Mouse (Mus musculus): ENCODE data around the gene Foxd2. TPM values are rescaled to one million over a fixed set of nuclear protein-coding genes. Genes with fewer than 3 reads are reported as not detected.
A peak's percentile ranks its signal among the peaks of the same experiment; 100 is the strongest.

Gene Foxd2
- not detected in 2 replicates for polyA plus RNA-seq (2011; ENCODE audit: insufficient read depth, insufficient read length, low read depth, missing spikeins)

GRCm38 (mm10) chr4:114908829-114909601 is at the start of gene Foxd2:
Gene Foxd2, minus strand, starts transcription at chr4:114908873.
- H3K4me1 ChIP-seq (ENCODE audit: control insufficient read depth, insufficient read depth, low read length): no peaks in the 10 kb centered on the region

GRCm38 (mm10) chr4:114958231-114958630 is 49.6 kb upstream of the Foxd2 start:
- Histone ChIP-seq H3K27me3 (ENCODE audit: control insufficient read depth, insufficient read depth, low read length, poor library complexity, severe bottlenecking) (no peaks in the 10 kb centered on the region), H3K9me3 (replicated peaks; ENCODE audit: control insufficient read depth, insufficient read depth, low read length, poor library complexity, severe bottlenecking) (no peaks in the 10 kb centered on the region), H3K27ac (ENCODE audit: insufficient read depth, low read length) (no peak overlapping the region), H3K4me3 (ENCODE audit: low read depth, low read length) (no peak overlapping the region), H3K36me3 (ENCODE audit: control insufficient read depth, insufficient read depth, low read length, poor library complexity, severe bottlenecking) (peaks cover 2% of the 10 kb centered on the region; the same call in 1 of the 2 replicates), H3K9ac (ENCODE audit: low read depth, poor library complexity, severe bottlenecking) (no peak overlapping the region), H3K4me1 (ENCODE audit: control insufficient read depth, insufficient read depth, low read length) (no peaks in the 10 kb centered on the region)
- TF ChIP-seq POLR2A (IDR thresholded peaks at IDR 0.05; ENCODE audit: insufficient read depth, low read length) (no peak), EP300 (IDR thresholded peaks at IDR 0.05; ENCODE audit: insufficient read depth, low read depth, low read length) (no peak)

More at GRCm38 (mm10) chr4:114908829-114909601, at the start of gene Foxd2:
- Histone ChIP-seq H3K9me3 (replicated peaks; ENCODE audit: control insufficient read depth, insufficient read depth, low read length, poor library complexity, severe bottlenecking) (no peaks in the 10 kb centered on the region), H3K27me3 (ENCODE audit: control insufficient read depth, insufficient read depth, low read length, poor library complexity, severe bottlenecking) (peaks cover 50% of the 10 kb centered on the region), H3K9ac (ENCODE audit: low read depth, poor library complexity, severe bottlenecking) (peak within 1 kb of the TSS; percentile 58), H3K27ac (ENCODE audit: insufficient read depth, low read length) (no peak within 1 kb of the TSS), H3K36me3 (ENCODE audit: control insufficient read depth, insufficient read depth, low read length, poor library complexity, severe bottlenecking) (no peaks in the 10 kb centered on the region), H3K4me3 (ENCODE audit: low read depth, low read length) (peak within 1 kb of the TSS; percentile 67)
- TF ChIP-seq CTCF (IDR thresholded peaks at IDR 0.05; ENCODE audit: low read depth, low read length) (peak; percentile 72), POLR2A (IDR thresholded peaks at IDR 0.05; ENCODE audit: insufficient read depth, low read length) (no peak), EP300 (IDR thresholded peaks at IDR 0.05; ENCODE audit: insufficient read depth, low read depth, low read length) (no peak)

- TF ChIP-seq EP300 (IDR thresholded peaks at IDR 0.05; ENCODE audit: insufficient read depth, low read depth, low read length) (no peak), CTCF (IDR thresholded peaks at IDR 0.05; ENCODE audit: low read depth, low read length) (no peak), POLR2A (IDR thresholded peaks at IDR 0.05; ENCODE audit: insufficient read depth, low read length) (no peak)
- no peak overlapping the region for H3K4me3 ChIP-seq (ENCODE audit: low read depth, low read length)
Observed at GRCm38 (mm10) chr4:114957403-114957802, 48.7 kb upstream of the Foxd2 start.

GRCm38 (mm10) chr4:114953172-114953571 is 44.5 kb upstream of the Foxd2 start:
- H3K27ac ChIP-seq (ENCODE audit: insufficient read depth, low read length): no peak overlapping the region
- no peaks in the 10 kb centered on the region for H3K9me3 ChIP-seq (replicated peaks; ENCODE audit: control insufficient read depth, insufficient read depth, low read length, poor library complexity, severe bottlenecking)
- H3K4me1 ChIP-seq (ENCODE audit: control insufficient read depth, insufficient read depth, low read length): no peaks in the 10 kb centered on the region
- no peak overlapping the region for H3K9ac ChIP-seq (ENCODE audit: low read depth, poor library complexity, severe bottlenecking)
- H3K36me3 ChIP-seq (ENCODE audit: control insufficient read depth, insufficient read depth, low read length, poor library complexity, severe bottlenecking): no peaks in the 10 kb centered on the region
- no peak for TF ChIP-seq EP300 (IDR thresholded peaks at IDR 0.05; ENCODE audit: insufficient read depth, low read depth, low read length)
- TF ChIP-seq CTCF (IDR thresholded peaks at IDR 0.05; ENCODE audit: low read depth, low read length): no peak
- TF ChIP-seq POLR2A (IDR thresholded peaks at IDR 0.05; ENCODE audit: insufficient read depth, low read length): no peak
- no peaks in the 10 kb centered on the region for H3K27me3 ChIP-seq (ENCODE audit: control insufficient read depth, insufficient read depth, low read length, poor library complexity, severe bottlenecking)
- H3K4me3 ChIP-seq (ENCODE audit: low read depth, low read length): no peak overlapping the region

More at GRCm38 (mm10) chr4:114957403-114957802, 48.7 kb upstream of the Foxd2 start:
- no peaks in the 10 kb centered on the region for H3K27me3 ChIP-seq (ENCODE audit: control insufficient read depth, insufficient read depth, low read length, poor library complexity, severe bottlenecking)
- no peaks in the 10 kb centered on the region for H3K4me1 ChIP-seq (ENCODE audit: control insufficient read depth, insufficient read depth, low read length)
- no peaks in the 10 kb centered on the region for H3K9me3 ChIP-seq (replicated peaks; ENCODE audit: control insufficient read depth, insufficient read depth, low read length, poor library complexity, severe bottlenecking)
- H3K27ac ChIP-seq (ENCODE audit: insufficient read depth, low read length): no peak overlapping the region
- no peak overlapping the region for H3K9ac ChIP-seq (ENCODE audit: low read depth, poor library complexity, severe bottlenecking)
- peaks cover under 1% of the 10 kb centered on the region; the same call in 1 of the 2 replicates for H3K36me3 ChIP-seq (ENCODE audit: control insufficient read depth, insufficient read depth, low read length, poor library complexity, severe bottlenecking)

- H3K9me3 ChIP-seq (replicated peaks; ENCODE audit: control insufficient read depth, insufficient read depth, low read length, poor library complexity, severe bottlenecking): no peaks in the 10 kb centered on the region
- H3K27me3 ChIP-seq (ENCODE audit: control insufficient read depth, insufficient read depth, low read length, poor library complexity, severe bottlenecking): no peaks in the 10 kb centered on the region
- H3K4me1 ChIP-seq (ENCODE audit: control insufficient read depth, insufficient read depth, low read length): no peaks in the 10 kb centered on the region
- no peak for TF ChIP-seq CTCF (IDR thresholded peaks at IDR 0.05; ENCODE audit: low read depth, low read length)
- no peak for TF ChIP-seq EP300 (IDR thresholded peaks at IDR 0.05; ENCODE audit: insufficient read depth, low read depth, low read length)
- no peak for TF ChIP-seq POLR2A (IDR thresholded peaks at IDR 0.05; ENCODE audit: insufficient read depth, low read length)
- no peaks in the 10 kb centered on the region for H3K36me3 ChIP-seq (ENCODE audit: control insufficient read depth, insufficient read depth, low read length, poor library complexity, severe bottlenecking)
- no peak overlapping the region for H3K9ac ChIP-seq (ENCODE audit: low read depth, poor library complexity, severe bottlenecking)
- H3K27ac ChIP-seq (ENCODE audit: insufficient read depth, low read length): no peak overlapping the region
- no peak overlapping the region for H3K4me3 ChIP-seq (ENCODE audit: low read depth, low read length)
Observed at GRCm38 (mm10) chr4:114947852-114948481, 39.3 kb upstream of the Foxd2 start.

- Histone ChIP-seq H3K36me3 (ENCODE audit: control insufficient read depth, insufficient read depth, low read length, poor library complexity, severe bottlenecking) (no peaks in the 10 kb centered on the region), H3K9ac (ENCODE audit: low read depth, poor library complexity, severe bottlenecking) (no peak overlapping the region), H3K4me3 (ENCODE audit: low read depth, low read length) (no peak overlapping the region), H3K27me3 (ENCODE audit: control insufficient read depth, insufficient read depth, low read length, poor library complexity, severe bottlenecking) (no peaks in the 10 kb centered on the region), H3K9me3 (replicated peaks; ENCODE audit: control insufficient read depth, insufficient read depth, low read length, poor library complexity, severe bottlenecking) (no peaks in the 10 kb centered on the region), H3K27ac (ENCODE audit: insufficient read depth, low read length) (no peak overlapping the region), H3K4me1 (ENCODE audit: control insufficient read depth, insufficient read depth, low read length) (no peaks in the 10 kb centered on the region)
- TF ChIP-seq EP300 (IDR thresholded peaks at IDR 0.05; ENCODE audit: insufficient read depth, low read depth, low read length) (no peak), CTCF (IDR thresholded peaks at IDR 0.05; ENCODE audit: low read depth, low read length) (peak; percentile 64), POLR2A (IDR thresholded peaks at IDR 0.05; ENCODE audit: insufficient read depth, low read length) (no peak)
Observed at GRCm38 (mm10) chr4:114947395-114947794, 38.7 kb upstream of the Foxd2 start.

All from ES-Bruce4 (cell line).